Comparison of ENCODE assay signal across 9 mouse cellular contexts in the genomic region with DNA sequence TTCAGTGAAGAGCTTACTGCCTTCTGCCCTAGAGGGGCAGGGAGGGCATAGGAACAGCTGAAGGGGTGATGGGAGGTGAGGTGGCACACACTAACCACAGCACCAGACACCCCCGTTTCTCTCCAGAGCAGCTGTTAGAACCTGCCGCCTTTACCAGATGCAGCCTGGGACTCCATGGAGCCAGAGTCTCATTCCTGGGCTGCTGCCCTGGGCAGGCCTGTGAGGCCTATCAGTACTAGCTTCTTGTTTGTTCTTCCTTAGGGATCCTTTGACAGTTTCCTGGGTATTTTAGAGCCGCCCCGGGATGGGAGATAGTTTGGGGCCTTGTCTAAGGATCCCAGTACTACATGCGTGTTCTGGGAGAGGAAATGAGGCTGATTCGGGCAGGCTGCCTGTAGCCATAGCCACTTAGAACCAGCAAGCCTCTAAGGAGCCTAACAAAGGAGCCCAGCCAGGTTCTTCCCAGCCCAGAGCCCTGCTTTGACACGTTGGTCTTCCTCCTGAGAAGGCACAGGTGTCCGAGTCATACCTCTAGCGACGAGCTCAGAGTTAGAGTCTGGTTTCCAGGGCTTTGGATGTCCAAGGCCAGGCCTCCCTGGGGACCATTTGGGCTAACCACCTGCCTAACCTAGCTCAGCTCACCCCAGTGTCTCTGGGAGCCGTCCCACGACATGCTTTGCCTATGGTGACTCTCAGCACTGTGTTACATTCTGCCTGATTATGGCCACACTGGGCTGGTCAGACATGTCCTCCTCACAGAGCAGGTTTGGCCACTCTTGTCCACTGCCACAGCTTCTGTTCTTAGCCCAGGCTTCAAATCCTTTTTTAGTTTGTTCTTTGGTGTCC. TPM values are rescaled to one million over a fixed set of nuclear protein-coding genes. Genes with fewer than 3 reads are reported as not detected.
A peak's percentile ranks its signal among the peaks of the same experiment; 100 is the strongest.
DNase-seq lines count a peak whose midpoint lies in the region; ATAC-seq and TF ChIP-seq lines count a peak whose summit lies in the region.
"Had no signal": no experiment of that assay in that cellular context is flagged by ENCODE, and none has a peak within 500 bp of the region (broad histone marks: within the 10 kb centered on the region; RNA-seq: fewer than 3 reads in every experiment).

No protein-coding gene starts in this region.

- no peak for DNase-seq in lung, postnatal 0 days (ENCODE audit: low spot score)
- DNase-seq in lung, postnatal 25 days (ENCODE audit: low spot score): no peak
- peak; percentile 40 for DNase-seq in heart, postnatal 4 days
- DNase-seq in frontal cortex, postnatal 10 days (ENCODE audit: low spot score in 2 of 2): no peak
- DNase-seq in spleen, adult 18-20 months: no peak

- 60% methylated on average over 12 of the region's 12 CpGs for WGBS in lung, postnatal 0 days
- WGBS in forebrain, embryonic 12.5 days: 84% methylated on average over 12 of the region's 12 CpGs
- WGBS in midbrain, embryonic 16.5 days: 88% methylated on average over 12 of the region's 12 CpGs

- no peaks in the 10 kb centered on the region for H3K36me3 ChIP-seq in lung, postnatal 0 days (ENCODE audit: insufficient read depth, low read length)
- H3K36me3 ChIP-seq in forebrain, embryonic 12.5 days (replicated peaks): peaks cover 74% of the 10 kb centered on the region
- H3K36me3 ChIP-seq in midbrain, embryonic 16.5 days (ENCODE audit: control insufficient read depth, insufficient read depth, low read length): peaks cover 15% of the 10 kb centered on the region

- TF ChIP-seq CTCF in lung, postnatal 0 days (IDR thresholded peaks at IDR 0.05): no peak

- no peak overlapping the region for H3K4me2 ChIP-seq in lung, postnatal 0 days (replicated peaks; ENCODE audit: low read depth, low read length)
- H3K4me2 ChIP-seq in forebrain, embryonic 12.5 days: no peak overlapping the region
- H3K4me2 ChIP-seq in midbrain, embryonic 16.5 days (ENCODE audit: low read length): no peak overlapping the region

- no peak overlapping the region for H3K4me3 ChIP-seq in lung, postnatal 0 days (ENCODE audit: low read depth, low read length)
- H3K4me3 ChIP-seq in forebrain, embryonic 12.5 days (replicated peaks): no peak overlapping the region
- H3K4me3 ChIP-seq in midbrain, embryonic 16.5 days (ENCODE audit: low read depth, low read length): no peak overlapping the region

- H3K27me3 ChIP-seq in lung, postnatal 0 days (replicated peaks; ENCODE audit: insufficient read depth, low read length): no peaks in the 10 kb centered on the region
- no peaks in the 10 kb centered on the region for H3K27me3 ChIP-seq in forebrain, embryonic 12.5 days
- H3K27me3 ChIP-seq in midbrain, embryonic 16.5 days (ENCODE audit: control insufficient read depth, insufficient read depth, low read depth, low read length): no peaks in the 10 kb centered on the region

- H3K27ac ChIP-seq in lung, postnatal 0 days (ENCODE audit: low read length): peak overlapping the region; percentile 27
- H3K27ac ChIP-seq in forebrain, embryonic 12.5 days: 0 out of 2 replicates have a peak overlapping the region, but pooled peaks have one; percentile 46
- peak overlapping the region; percentile 18; the same call in 1 of the 2 replicates for H3K27ac ChIP-seq in midbrain, embryonic 16.5 days (ENCODE audit: low read length)
- H3K27ac ChIP-seq: macrophage had no signal

- H3K9ac ChIP-seq in lung, postnatal 0 days (replicated peaks; ENCODE audit: low read depth): no peak overlapping the region
- H3K9ac ChIP-seq in forebrain, embryonic 12.5 days: no peak overlapping the region
- H3K9ac ChIP-seq in midbrain, embryonic 16.5 days (ENCODE audit: low read depth, low read length): no peak overlapping the region

- H3K4me1 ChIP-seq in lung, postnatal 0 days (ENCODE audit: insufficient read depth, low read depth, low read length): peaks cover 36% of the 10 kb centered on the region
- H3K4me1 ChIP-seq in forebrain, embryonic 12.5 days: peaks cover 16% of the 10 kb centered on the region
- H3K4me1 ChIP-seq in midbrain, embryonic 16.5 days (ENCODE audit: control insufficient read depth, insufficient read depth, low read length): peaks cover 4% of the 10 kb centered on the region; the same call in 1 of the 2 replicates

- H3K9me3 ChIP-seq in lung, postnatal 0 days (ENCODE audit: low read length): no peaks in the 10 kb centered on the region
- no peaks in the 10 kb centered on the region for H3K9me3 ChIP-seq in forebrain, embryonic 12.5 days
- no peaks in the 10 kb centered on the region for H3K9me3 ChIP-seq in midbrain, embryonic 16.5 days (replicated peaks; ENCODE audit: control insufficient read depth, low read length, poor library complexity, severe bottlenecking)

- TF ChIP-seq EP300 in lung, postnatal 0 days (IDR thresholded peaks at IDR 0.05): no peak

- ATAC-seq in lung, postnatal 0 days: peak; percentile 31
- no peak for ATAC-seq in forebrain, embryonic 12.5 days (ENCODE audit: low FRiP score)
- ATAC-seq in midbrain, embryonic 16.5 days: peak; percentile 12; the same call in 1 of the 2 replicates
- no peak for ATAC-seq in monocyte, adult 5-6 weeks (replicated peaks; ENCODE audit: insufficient number of reproducible peaks, low FRiP score, low TSS enrichment, poor library complexity, severe bottlenecking)

RNA-seq across cellular contexts. Expression of a gene that starts 24.0 kb away (rescaled TPM):
- 4.3 and 4.6 TPM in 2 replicates for polyA plus RNA-seq in lung, postnatal 0 days (2015; fragmentation: Nextera tagmentation; extraction: Ambion mirVana)
- 21.3 and 22.0 TPM in 2 replicates for polyA plus RNA-seq in forebrain, embryonic 12.5 days (2016; fragmentation: Nextera tagmentation; extraction: Ambion mirVana)
- 10 to 100 TPM; 29.8 to 30.8 TPM for total RNA-seq in heart, postnatal 4 days (2021)
- polyA plus RNA-seq in midbrain, embryonic 16.5 days (2015; fragmentation: Nextera tagmentation; extraction: Ambion mirVana): 12.3 and 14.0 TPM in 2 replicates
- total RNA-seq in monocyte, adult 5-6 weeks (2017): 1.4 to 5.4 TPM (median 1.9 TPM) in 3 replicates

RNA-seq across cellular contexts. Expression of a gene that starts 39.1 kb away (rescaled TPM):
- polyA plus RNA-seq in lung, postnatal 0 days (2015; fragmentation: Nextera tagmentation; extraction: Ambion mirVana): 14.9 and 19.3 TPM in 2 replicates
- polyA plus RNA-seq in forebrain, embryonic 12.5 days (2016; fragmentation: Nextera tagmentation; extraction: Ambion mirVana): 52.8 and 53.1 TPM in 2 replicates
- 10 to 100 TPM; 55.1 to 59.8 TPM for total RNA-seq in heart, postnatal 4 days (2021)
- polyA plus RNA-seq in midbrain, embryonic 16.5 days (2015; fragmentation: Nextera tagmentation; extraction: Ambion mirVana): 35.4 and 40.8 TPM in 2 replicates
- total RNA-seq in monocyte, adult 5-6 weeks (2017): 113 to 271 TPM (median 138 TPM) in 3 replicates

Comparison
In these comparisons a context has a peak if more than half of its experiments do, and no peak if none do; other contexts are left out.
1. ATAC-seq: peak in lung, postnatal 0 days (single experiment) and midbrain, embryonic 16.5 days (single experiment); none in forebrain, embryonic 12.5 days (single experiment) and monocyte, adult 5-6 weeks (single experiment).
2. Peak in every context shown above with its lines, with median percentiles within 50 percentile points of each other: H3K27ac ChIP-seq.